Mouse (Mus musculus): ENCODE measurements at regions not wholly inside any gene's neighbourhood (a gene's known extent, or its start where the extent isn't known, plus 50 kb on each side); places are given as distances from the start of the nearest gene placed in this dataset.

- no peak for DNase-seq (ENCODE audit: extremely low spot score, low read depth, low spot score)
Observed at GRCm38 (mm10) chr14:45714311-45714710, 56.4 kb upstream of the Ddhd1 start.

GRCm38 (mm10) chr14:45714786-45715185 lies 56.8 kb upstream of the Ddhd1 start:
- no peak for DNase-seq (ENCODE audit: extremely low spot score, low read depth, low spot score)

GRCm38 (mm10) chr14:45716100-45716499 lies 58.2 kb upstream of the Ddhd1 start:
- no peak for DNase-seq (ENCODE audit: extremely low spot score, low read depth, low spot score)

GRCm38 (mm10) chr14:45722887-45723286 lies 64.9 kb upstream of the Ddhd1 start:
- DNase-seq (ENCODE audit: extremely low spot score, low read depth, low spot score): no peak

GRCm38 (mm10) chr14:45724341-45724740 lies 66.4 kb upstream of the Ddhd1 start:
- DNase-seq (ENCODE audit: extremely low spot score, low read depth, low spot score): no peak

- DNase-seq (ENCODE audit: extremely low spot score, low read depth, low spot score): no peak
Observed at GRCm38 (mm10) chr14:45734530-45735410, 76.8 kb upstream of the Ddhd1 start.

GRCm38 (mm10) chr14:45737966-45738365 lies 80.0 kb upstream of the Ddhd1 start:
- no peak for DNase-seq (ENCODE audit: extremely low spot score, low read depth, low spot score)

- DNase-seq (ENCODE audit: extremely low spot score, low read depth, low spot score): no peak
Observed at GRCm38 (mm10) chr14:45739638-45740037, 81.7 kb upstream of the Ddhd1 start.

- DNase-seq (ENCODE audit: extremely low spot score, low read depth, low spot score): no peak
Observed at GRCm38 (mm10) chr14:45740662-45741061, 82.7 kb upstream of the Ddhd1 start.

GRCm38 (mm10) chr14:45746176-45746575 lies 88.2 kb upstream of the Ddhd1 start:
- no peak for DNase-seq (ENCODE audit: extremely low spot score, low read depth, low spot score)

GRCm38 (mm10) chr14:45757376-45757775 lies 99.4 kb upstream of the Ddhd1 start:
- no peak for DNase-seq (ENCODE audit: extremely low spot score, low read depth, low spot score)

- DNase-seq (ENCODE audit: extremely low spot score, low read depth, low spot score): no peak
Observed at GRCm38 (mm10) chr14:45760890-45761680, 103.1 kb upstream of the Ddhd1 start.

GRCm38 (mm10) chr14:45764231-45764630 lies 106.3 kb upstream of the Ddhd1 start:
- DNase-seq (ENCODE audit: extremely low spot score, low read depth, low spot score): no peak

GRCm38 (mm10) chr14:45766582-45766981 lies 108.6 kb upstream of the Ddhd1 start:
- DNase-seq (ENCODE audit: extremely low spot score, low read depth, low spot score): no peak

GRCm38 (mm10) chr14:45772665-45773277 lies 114.8 kb upstream of the Ddhd1 start:
- peak; percentile 31 for DNase-seq (ENCODE audit: extremely low spot score, low read depth, low spot score)

GRCm38 (mm10) chr14:45773326-45773725 lies 115.4 kb upstream of the Ddhd1 start:
- no peak for DNase-seq (ENCODE audit: extremely low spot score, low read depth, low spot score)

GRCm38 (mm10) chr14:45781850-45782249 lies 123.9 kb upstream of the Ddhd1 start:
- DNase-seq (ENCODE audit: extremely low spot score, low read depth, low spot score): no peak

- DNase-seq (ENCODE audit: extremely low spot score, low read depth, low spot score): no peak
Observed at GRCm38 (mm10) chr14:45794980-45795379, 137.0 kb upstream of the Ddhd1 start.

- no peak for DNase-seq (ENCODE audit: extremely low spot score, low read depth, low spot score)
Observed at GRCm38 (mm10) chr14:45796665-45797319, 138.8 kb upstream of the Ddhd1 start.

- DNase-seq (ENCODE audit: extremely low spot score, low read depth, low spot score): no peak
Observed at GRCm38 (mm10) chr14:45797320-45797696, 139.4 kb upstream of the Ddhd1 start.

- DNase-seq (ENCODE audit: extremely low spot score, low read depth, low spot score): no peak
Observed at GRCm38 (mm10) chr14:45799286-45799685, 141.3 kb upstream of the Ddhd1 start.
